Mouse (Mus musculus): ENCODE measurements around the gene Prr3. TPM values are rescaled to one million over a fixed set of nuclear protein-coding genes. Genes with fewer than 3 reads are reported as not detected.
"Not testable (repeated sequence)": the region's sequence is repeated elsewhere in the genome, so short reads cannot be mapped to it uniquely, and the experiment has no call there.

Prr3 gene
- polyA plus RNA-seq, 1 experiment from 2014 or later = 44.4 TPM

- Histone ChIP-seq H3K4me2 (ENCODE audit: low read depth) (no peak overlapping the region), H3K27ac (ENCODE audit: low read depth, low read length) (no peak overlapping the region), H3K4me1 (ENCODE audit: control insufficient read depth, insufficient read depth, low read length) (0 out of 2 replicates have a peak, but pooled peaks cover 2% of the 10 kb centered on the region), H3K9me3 (ENCODE audit: control insufficient read depth, low read length) (no peaks in the 10 kb centered on the region), H3K27me3 (ENCODE audit: control insufficient read depth, insufficient read depth, low read length) (no peaks in the 10 kb centered on the region), H3K4me3 (ENCODE audit: low read depth, low read length) (no peak overlapping the region), H3K9ac (ENCODE audit: low read length) (no peak overlapping the region), H3K36me3 (ENCODE audit: control insufficient read depth, insufficient read depth, low read length) (no peaks in the 10 kb centered on the region)
- WGBS = 96% methylated on average over 1 of the region's 1 CpGs
- ATAC-seq (ENCODE audit: insufficient read depth, low FRiP score, low TSS enrichment) = no peak
- no peak for DNase-seq (ENCODE audit: low spot score)
Measured at GRCm38 (mm10) chr17:36021309-36021708, 41.3 kb upstream of the Prr3 start.

DNA sequence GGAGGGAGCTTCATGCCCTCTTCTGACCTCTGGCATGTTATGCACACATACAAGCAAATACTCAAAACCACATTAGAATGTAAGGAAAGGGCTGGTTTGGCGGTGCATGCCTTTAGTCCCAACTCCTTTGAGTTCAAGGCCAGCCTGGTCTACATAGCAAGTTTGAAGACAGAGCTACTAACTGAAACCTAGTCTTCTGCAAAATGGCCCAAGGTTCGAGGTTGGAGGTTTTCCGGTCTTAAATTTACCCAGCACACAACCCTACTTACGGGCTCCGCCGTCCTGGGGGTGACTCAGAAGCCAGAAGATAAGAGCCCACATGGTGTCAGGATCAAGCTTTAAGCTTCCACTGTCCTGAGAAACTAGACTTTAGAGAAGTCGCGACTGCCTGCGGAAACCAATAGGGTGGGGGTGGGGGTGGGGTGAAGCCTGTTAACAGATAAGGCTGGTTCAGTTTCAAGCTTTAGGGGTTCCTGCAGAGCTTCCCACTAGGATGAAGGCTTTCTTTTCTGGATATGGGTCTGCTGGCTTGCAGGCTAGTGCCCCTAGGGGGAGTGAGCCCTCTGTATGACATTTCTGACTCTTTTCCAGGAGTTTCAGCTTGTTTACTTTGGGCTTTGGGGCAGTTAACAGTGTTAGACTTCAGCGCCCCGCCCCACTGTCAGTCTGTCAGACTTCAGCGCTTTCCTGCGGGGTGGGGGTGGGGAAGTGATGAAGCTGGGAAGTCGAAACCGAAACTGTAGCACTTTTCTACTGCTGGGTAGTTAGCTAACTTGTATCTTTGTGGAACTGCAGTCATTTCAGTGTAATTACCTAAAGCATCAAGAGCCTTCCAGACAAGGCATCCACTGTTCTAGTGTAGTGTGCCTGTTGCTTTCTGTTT is 40.4 kb upstream of the Prr3 start, which contains the start of gene H2-T24:
Gene H2-T24, minus strand, starts transcription at position 370 of the 883 bp plus-strand sequence.
- DNase-seq (ENCODE audit: low spot score) (no peak), ATAC-seq (ENCODE audit: insufficient read depth, low FRiP score, low TSS enrichment) (no peak)
- H3K27me3 ChIP-seq (ENCODE audit: control insufficient read depth, insufficient read depth, low read length) = no peaks in the 10 kb centered on the region
- 0 out of 2 replicates have a peak within 1 kb of the TSS, but pooled peaks have one; percentile 6 for H3K4me2 ChIP-seq (ENCODE audit: low read depth)
- H3K4me3 ChIP-seq (ENCODE audit: low read depth, low read length) = no peak within 1 kb of the TSS
- H3K27ac ChIP-seq (ENCODE audit: low read depth, low read length) = no peak within 1 kb of the TSS
- WGBS = 50% methylated on average over 15 of the region's 15 CpGs
- 0 out of 2 replicates have a peak, but pooled peaks cover 2% of the 10 kb centered on the region for H3K4me1 ChIP-seq (ENCODE audit: control insufficient read depth, insufficient read depth, low read length)
- H3K36me3 ChIP-seq (ENCODE audit: control insufficient read depth, insufficient read depth, low read length) = peaks cover 2% of the 10 kb centered on the region; the same call in 1 of the 2 replicates
- H3K9ac ChIP-seq (ENCODE audit: low read length) = no peak within 1 kb of the TSS
- H3K9me3 ChIP-seq (ENCODE audit: control insufficient read depth, low read length) = no peaks in the 10 kb centered on the region

- H3K27me3 ChIP-seq (ENCODE audit: control insufficient read depth, insufficient read depth, low read length) = no peaks in the 10 kb centered on the region
- no peak overlapping the region for H3K4me2 ChIP-seq (ENCODE audit: low read depth)
- no peak for DNase-seq (ENCODE audit: low spot score)
- H3K36me3 ChIP-seq (ENCODE audit: control insufficient read depth, insufficient read depth, low read length) = peaks cover 3% of the 10 kb centered on the region
- no peak overlapping the region for H3K27ac ChIP-seq (ENCODE audit: low read depth, low read length)
- H3K9me3 ChIP-seq (ENCODE audit: control insufficient read depth, low read length) = no peaks in the 10 kb centered on the region
- no peak overlapping the region for H3K9ac ChIP-seq (ENCODE audit: low read length)
- ATAC-seq (ENCODE audit: insufficient read depth, low FRiP score, low TSS enrichment) = no peak
- 63% methylated on average over 3 of the region's 3 CpGs for WGBS
- H3K4me1 ChIP-seq (ENCODE audit: control insufficient read depth, insufficient read depth, low read length) = 0 out of 2 replicates have a peak, but pooled peaks cover 2% of the 10 kb centered on the region
- no peak overlapping the region for H3K4me3 ChIP-seq (ENCODE audit: low read depth, low read length)
Measured at GRCm38 (mm10) chr17:36019519-36019918, 39.5 kb upstream of the Prr3 start.

DNA sequence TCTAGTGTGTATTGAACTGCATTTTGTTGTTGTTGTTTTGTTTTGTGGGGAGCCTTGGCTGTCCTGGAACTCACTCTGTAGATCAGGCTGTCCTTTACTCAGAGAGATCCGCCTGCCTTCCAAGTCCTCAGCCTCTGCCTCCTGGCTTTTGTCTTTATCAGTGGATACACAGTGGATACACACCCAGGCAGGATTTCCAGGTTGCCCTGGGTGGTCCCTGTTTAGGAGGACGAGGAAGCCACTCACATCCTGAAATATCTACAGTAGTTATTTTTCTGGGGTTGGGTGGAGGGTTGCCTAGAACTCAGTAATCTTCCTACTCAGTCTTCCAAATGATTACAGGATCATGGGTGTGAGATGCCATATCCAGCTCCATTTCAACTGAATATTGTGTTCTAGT is 38.9 kb upstream of the Prr3 start:
- Histone ChIP-seq H3K4me3 (ENCODE audit: low read depth, low read length) (no peak overlapping the region), H3K9me3 (ENCODE audit: control insufficient read depth, low read length) (no peaks in the 10 kb centered on the region), H3K27ac (ENCODE audit: low read depth, low read length) (no peak overlapping the region), H3K4me1 (ENCODE audit: control insufficient read depth, insufficient read depth, low read length) (0 out of 2 replicates have a peak, but pooled peaks cover 2% of the 10 kb centered on the region), H3K4me2 (ENCODE audit: low read depth) (no peak overlapping the region), H3K36me3 (ENCODE audit: control insufficient read depth, insufficient read depth, low read length) (peaks cover 7% of the 10 kb centered on the region), H3K9ac (ENCODE audit: low read length) (no peak overlapping the region), H3K27me3 (ENCODE audit: control insufficient read depth, insufficient read depth, low read length) (no peaks in the 10 kb centered on the region)
- WGBS = 74% methylated on average over 2 of the region's 2 CpGs
- DNase-seq (ENCODE audit: low spot score) (no peak), ATAC-seq (ENCODE audit: insufficient read depth, low FRiP score, low TSS enrichment) (no peak)

GRCm38 (mm10) chr17:36017046-36017445 is 37.0 kb upstream of the Prr3 start:
- Histone ChIP-seq H3K9ac (ENCODE audit: low read length) (no peak overlapping the region), H3K27ac (ENCODE audit: low read depth, low read length) (no peak overlapping the region), H3K36me3 (ENCODE audit: control insufficient read depth, insufficient read depth, low read length) (peaks cover 7% of the 10 kb centered on the region), H3K4me3 (ENCODE audit: low read depth, low read length) (no peak overlapping the region), H3K4me1 (ENCODE audit: control insufficient read depth, insufficient read depth, low read length) (0 out of 2 replicates have a peak, but pooled peaks cover 2% of the 10 kb centered on the region), H3K9me3 (ENCODE audit: control insufficient read depth, low read length) (no peaks in the 10 kb centered on the region), H3K27me3 (ENCODE audit: control insufficient read depth, insufficient read depth, low read length) (no peaks in the 10 kb centered on the region), H3K4me2 (ENCODE audit: low read depth) (no peak overlapping the region)
- no peak for DNase-seq (ENCODE audit: low spot score)
- 90% methylated on average over 5 of the region's 5 CpGs for WGBS
- no peak for ATAC-seq (ENCODE audit: insufficient read depth, low FRiP score, low TSS enrichment)

- no peak for DNase-seq (ENCODE audit: low spot score)
- Histone ChIP-seq H3K4me1 (ENCODE audit: control insufficient read depth, insufficient read depth, low read length) (no peaks in the 10 kb centered on the region), H3K4me2 (ENCODE audit: low read depth) (no peak overlapping the region), H3K9me3 (ENCODE audit: control insufficient read depth, low read length) (no peaks in the 10 kb centered on the region), H3K27ac (ENCODE audit: low read depth, low read length) (no peak overlapping the region), H3K4me3 (ENCODE audit: low read depth, low read length) (no peak overlapping the region), H3K27me3 (ENCODE audit: control insufficient read depth, insufficient read depth, low read length) (no peaks in the 10 kb centered on the region), H3K36me3 (ENCODE audit: control insufficient read depth, insufficient read depth, low read length) (peaks cover 7% of the 10 kb centered on the region), H3K9ac (ENCODE audit: low read length) (no peak overlapping the region)
- 91% methylated on average over 5 of the region's 5 CpGs for WGBS
- no peak for ATAC-seq (ENCODE audit: insufficient read depth, low FRiP score, low TSS enrichment)
Measured at GRCm38 (mm10) chr17:36014977-36015376, 34.9 kb upstream of the Prr3 start.

GRCm38 (mm10) chr17:36004409-36004808 is 24.4 kb upstream of the Prr3 start:
- not testable (repeated sequence) for DNase-seq (ENCODE audit: low spot score); H3K4me2 ChIP-seq (ENCODE audit: low read depth); H3K4me1 ChIP-seq (ENCODE audit: control insufficient read depth, insufficient read depth, low read length); H3K27ac ChIP-seq (ENCODE audit: low read depth, low read length); H3K36me3 ChIP-seq (ENCODE audit: control insufficient read depth, insufficient read depth, low read length); ATAC-seq (ENCODE audit: insufficient read depth, low FRiP score, low TSS enrichment); H3K4me3 ChIP-seq (ENCODE audit: low read depth, low read length); H3K27me3 ChIP-seq (ENCODE audit: control insufficient read depth, insufficient read depth, low read length); H3K9ac ChIP-seq (ENCODE audit: low read length); H3K9me3 ChIP-seq (ENCODE audit: control insufficient read depth, low read length)
- 96% methylated on average over 7 of the region's 7 CpGs for WGBS

GRCm38 (mm10) chr17:36003331-36003730 is 23.3 kb upstream of the Prr3 start:
- no peak for ATAC-seq (ENCODE audit: insufficient read depth, low FRiP score, low TSS enrichment)
- H3K4me1 ChIP-seq (ENCODE audit: control insufficient read depth, insufficient read depth, low read length) = no peaks in the 10 kb centered on the region

GRCm38 (mm10) chr17:36001966-36002365 is 21.9 kb upstream of the Prr3 start:
- no peaks in the 10 kb centered on the region for H3K27me3 ChIP-seq (ENCODE audit: control insufficient read depth, insufficient read depth, low read length)
- no peaks in the 10 kb centered on the region for H3K4me1 ChIP-seq (ENCODE audit: control insufficient read depth, insufficient read depth, low read length)

More at GRCm38 (mm10) chr17:36003331-36003730, 23.3 kb upstream of the Prr3 start:
- Histone ChIP-seq H3K9ac (ENCODE audit: low read length) (no peak overlapping the region), H3K27ac (ENCODE audit: low read depth, low read length) (no peak overlapping the region), H3K36me3 (ENCODE audit: control insufficient read depth, insufficient read depth, low read length) (peaks cover 2% of the 10 kb centered on the region; the same call in 1 of the 2 replicates), H3K27me3 (ENCODE audit: control insufficient read depth, insufficient read depth, low read length) (no peaks in the 10 kb centered on the region), H3K4me3 (ENCODE audit: low read depth, low read length) (no peak overlapping the region), H3K9me3 (ENCODE audit: control insufficient read depth, low read length) (no peaks in the 10 kb centered on the region), H3K4me2 (ENCODE audit: low read depth) (no peak overlapping the region)
- 91% methylated on average over 7 of the region's 7 CpGs for WGBS
- DNase-seq (ENCODE audit: low spot score) = no peak

More at GRCm38 (mm10) chr17:36001966-36002365, 21.9 kb upstream of the Prr3 start:
- no peak for ATAC-seq (ENCODE audit: insufficient read depth, low FRiP score, low TSS enrichment)
- Histone ChIP-seq H3K27ac (ENCODE audit: low read depth, low read length) (no peak overlapping the region), H3K36me3 (ENCODE audit: control insufficient read depth, insufficient read depth, low read length) (peaks cover 2% of the 10 kb centered on the region; the same call in 1 of the 2 replicates), H3K4me2 (ENCODE audit: low read depth) (no peak overlapping the region), H3K9ac (ENCODE audit: low read length) (no peak overlapping the region), H3K4me3 (ENCODE audit: low read depth, low read length) (no peak overlapping the region), H3K9me3 (ENCODE audit: control insufficient read depth, low read length) (no peaks in the 10 kb centered on the region)
- no peak for DNase-seq (ENCODE audit: low spot score)
- 95% methylated on average over 6 of the region's 6 CpGs for WGBS
